Mouse (Mus musculus): ENCODE data around the gene Krt75. TPM values are rescaled to one million over a fixed set of nuclear protein-coding genes. Genes with fewer than 3 reads are reported as not detected.

Gene Krt75
- polyA plus RNA-seq (2012; rRNA removed) (0.52 and 0.70 TPM in 2 replicates), polyA plus RNA-seq (2014; fragmentation: Nextera tagmentation; extraction: Ambion mirVana) (0.93 and 0.96 TPM in 2 replicates)

DNA sequence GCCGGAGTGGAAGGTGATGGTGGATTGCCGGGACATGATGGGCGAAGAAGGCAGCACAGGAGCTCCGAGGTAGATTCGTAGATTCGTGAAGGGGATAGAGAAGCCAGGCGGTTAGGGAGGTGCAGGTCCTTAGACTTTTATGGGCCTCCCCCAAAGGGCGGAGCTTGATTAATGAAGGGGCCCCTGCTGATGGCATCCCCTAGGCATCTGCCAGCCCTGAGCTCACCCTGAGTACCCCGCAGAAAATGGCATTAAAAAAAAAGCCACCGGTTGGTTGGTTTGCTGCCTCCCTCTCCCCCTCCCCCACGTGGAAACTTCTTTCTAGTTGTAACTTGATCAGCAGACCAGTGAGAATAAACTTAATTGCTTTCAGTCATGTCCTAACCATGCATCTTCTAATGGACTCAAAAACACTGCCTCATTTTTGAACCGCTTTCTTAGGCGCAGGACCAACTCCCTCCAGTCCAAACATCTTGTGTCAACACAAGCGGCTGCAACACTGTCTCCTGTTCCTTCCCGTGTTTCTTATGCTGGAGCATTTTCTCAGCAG, at the start of gene Krt75:
Gene Krt75, minus strand, starts transcription at position 109 of the 550 bp plus-strand sequence.
- no peak within 1 kb of the TSS for H3K9ac ChIP-seq (ENCODE audit: low read depth, low read length, severe bottlenecking)
- WGBS, result 50% methylated on average over 15 of the region's 15 CpGs
- no peaks in the 10 kb centered on the region for H3K27me3 ChIP-seq (ENCODE audit: control insufficient read depth, insufficient read depth, low read length)
- no peak within 1 kb of the TSS for H3K4me2 ChIP-seq (replicated peaks; ENCODE audit: low read depth, low read length, severe bottlenecking)
- no peak for DNase-seq (ENCODE audit: low spot score)
- H3K27ac ChIP-seq (replicated peaks; ENCODE audit: low read depth, low read length), result no peak within 1 kb of the TSS
- no peak for ATAC-seq (ENCODE audit: low FRiP score, low read depth)
- peaks cover 5% of the 10 kb centered on the region; the same call in 1 of the 2 replicates for H3K4me1 ChIP-seq (ENCODE audit: control insufficient read depth, insufficient read depth, low read length)
- H3K9me3 ChIP-seq (ENCODE audit: control insufficient read depth, low read length), result no peaks in the 10 kb centered on the region
- no peaks in the 10 kb centered on the region for H3K36me3 ChIP-seq (ENCODE audit: control insufficient read depth, insufficient read depth, low read length)
- no peak within 1 kb of the TSS for H3K4me3 ChIP-seq (replicated peaks; ENCODE audit: low read length)
- TF ChIP-seq POLR2A (IDR thresholded peaks at IDR 0.05; ENCODE audit: borderline replicate concordance, extremely low read depth, insufficient read depth, insufficient read length), result no peak

DNA sequence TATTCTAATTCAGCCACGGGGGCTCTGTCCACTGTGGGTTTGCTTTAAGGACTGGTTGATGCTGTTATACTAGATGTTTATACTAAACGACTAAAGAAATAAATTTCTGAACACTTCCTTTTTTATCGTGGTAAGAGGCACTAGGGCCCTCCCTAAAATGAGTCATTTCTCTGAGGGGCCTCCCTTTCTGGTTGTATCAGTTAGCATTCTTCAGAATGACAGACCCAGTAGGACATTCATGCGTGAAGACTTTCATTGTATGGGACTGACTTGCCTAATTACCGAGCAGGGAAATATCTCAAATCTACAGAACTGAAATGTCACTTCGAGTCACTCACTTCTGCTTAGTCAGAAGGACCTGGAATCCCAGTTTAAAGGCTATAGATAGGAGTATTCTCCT, 25.4 kb upstream of the Krt75 start:
- DNase-seq (ENCODE audit: low spot score) (no peak), ATAC-seq (ENCODE audit: low FRiP score, low read depth) (no peak)
- no peak overlapping the region for H3K4me2 ChIP-seq (replicated peaks; ENCODE audit: low read depth, low read length, severe bottlenecking)
- TF ChIP-seq POLR2A (IDR thresholded peaks at IDR 0.05; ENCODE audit: borderline replicate concordance, extremely low read depth, insufficient read depth, insufficient read length), result no peak
- H3K27ac ChIP-seq (replicated peaks; ENCODE audit: low read depth, low read length), result no peak overlapping the region
- H3K4me3 ChIP-seq (replicated peaks; ENCODE audit: low read length), result no peak overlapping the region
- H3K9me3 ChIP-seq (ENCODE audit: control insufficient read depth, low read length), result no peaks in the 10 kb centered on the region
- no peaks in the 10 kb centered on the region for H3K36me3 ChIP-seq (ENCODE audit: control insufficient read depth, insufficient read depth, low read length)
- H3K9ac ChIP-seq (ENCODE audit: low read depth, low read length, severe bottlenecking), result no peak overlapping the region
- no peaks in the 10 kb centered on the region for H3K4me1 ChIP-seq (ENCODE audit: control insufficient read depth, insufficient read depth, low read length)
- no peaks in the 10 kb centered on the region for H3K27me3 ChIP-seq (ENCODE audit: control insufficient read depth, insufficient read depth, low read length)
- WGBS, result 77% methylated on average over 6 of the region's 6 CpGs

DNA sequence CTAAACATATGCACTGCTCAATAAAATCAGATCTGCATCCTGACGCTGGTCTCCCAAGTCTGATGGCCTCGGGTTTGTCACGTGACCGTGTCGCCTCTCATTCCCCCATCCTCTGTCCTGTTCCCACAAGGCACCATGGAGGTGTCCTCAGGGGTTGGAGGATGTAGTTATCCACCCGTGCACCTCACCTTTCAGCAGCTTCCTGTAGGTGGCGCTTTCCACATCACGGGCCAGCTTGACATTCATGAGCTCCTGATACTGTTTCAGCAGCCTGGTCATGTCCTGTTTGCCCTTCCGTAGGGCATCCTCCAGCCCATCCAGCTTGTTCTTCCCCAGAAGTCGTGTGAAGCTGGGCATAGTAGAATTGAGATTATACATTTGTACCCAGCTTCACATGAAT, 14.5 kb upstream of the Krt75 start:
- ATAC-seq (ENCODE audit: low FRiP score, low read depth) (no peak), DNase-seq (ENCODE audit: low spot score) (no peak)
- Histone ChIP-seq H3K27me3 (ENCODE audit: control insufficient read depth, insufficient read depth, low read length) (no peaks in the 10 kb centered on the region), H3K36me3 (ENCODE audit: control insufficient read depth, insufficient read depth, low read length) (no peaks in the 10 kb centered on the region), H3K9ac (ENCODE audit: low read depth, low read length, severe bottlenecking) (no peak overlapping the region), H3K27ac (replicated peaks; ENCODE audit: low read depth, low read length) (no peak overlapping the region), H3K4me3 (replicated peaks; ENCODE audit: low read length) (no peak overlapping the region), H3K4me2 (replicated peaks; ENCODE audit: low read depth, low read length, severe bottlenecking) (no peak overlapping the region), H3K4me1 (ENCODE audit: control insufficient read depth, insufficient read depth, low read length) (no peaks in the 10 kb centered on the region), H3K9me3 (ENCODE audit: control insufficient read depth, low read length) (no peaks in the 10 kb centered on the region)
- no peak for TF ChIP-seq POLR2A (IDR thresholded peaks at IDR 0.05; ENCODE audit: borderline replicate concordance, extremely low read depth, insufficient read depth, insufficient read length)
- WGBS, result 70% methylated on average over 10 of the region's 10 CpGs

DNA sequence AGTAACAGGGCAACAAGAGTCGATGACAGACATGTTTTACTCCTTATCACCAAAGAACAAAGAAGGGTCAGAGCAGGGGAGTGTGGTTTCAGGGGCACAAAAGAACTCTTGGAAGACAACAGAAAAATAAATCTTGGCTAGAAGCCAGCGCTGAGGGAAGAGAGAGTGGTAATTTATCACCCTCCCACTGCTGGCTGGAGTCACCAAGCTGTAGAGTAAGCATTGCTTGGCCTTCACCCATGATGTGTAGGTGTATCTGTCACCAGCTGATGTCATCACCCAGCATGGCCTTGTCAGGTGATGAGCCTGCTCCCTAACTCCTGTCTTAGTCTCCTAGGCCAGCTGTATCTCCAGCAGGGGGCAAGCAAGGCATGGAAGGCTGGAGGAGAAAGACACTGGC, 10.8 kb upstream of the Krt75 start:
- ATAC-seq (ENCODE audit: low FRiP score, low read depth), result no peak

DNA sequence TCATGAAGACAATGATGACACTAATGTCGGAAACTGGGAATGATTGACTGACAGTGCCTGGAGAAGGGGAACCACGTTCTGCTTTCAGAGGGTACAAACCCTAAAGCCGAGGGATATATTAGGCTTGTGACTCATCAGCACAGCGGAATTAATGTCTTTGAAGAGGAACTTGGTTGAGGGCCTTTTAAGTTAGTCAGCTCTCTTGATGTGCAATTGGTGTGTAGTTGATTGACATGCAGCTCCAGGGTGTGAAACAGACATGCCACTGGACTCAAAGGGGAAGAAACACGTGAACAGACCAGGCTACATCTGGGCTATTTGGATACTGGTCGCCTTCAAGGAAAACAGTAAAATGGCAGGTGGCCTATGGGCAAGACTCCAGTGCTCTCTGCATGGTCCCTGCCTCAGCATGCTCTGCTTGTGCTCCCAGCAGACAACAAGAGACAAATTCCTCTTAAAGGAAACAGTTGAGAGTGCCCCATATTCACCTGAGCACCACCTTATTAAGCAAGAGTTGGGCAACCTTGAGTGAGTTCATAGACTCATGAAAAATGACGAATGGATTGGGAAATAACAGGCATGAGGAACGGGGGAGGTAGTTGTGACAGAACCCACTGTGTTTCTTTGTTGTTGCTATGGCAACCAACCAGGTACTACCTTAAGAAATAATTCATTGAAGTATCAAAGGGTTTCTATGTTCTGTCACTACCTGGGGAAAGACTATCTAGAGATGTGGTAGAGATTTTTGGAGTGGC, 9.7 kb upstream of the Krt75 start:
- no peaks in the 10 kb centered on the region for H3K27me3 ChIP-seq (ENCODE audit: control insufficient read depth, insufficient read depth, low read length)
- H3K9ac ChIP-seq (ENCODE audit: low read depth, low read length, severe bottlenecking), result no peak overlapping the region
- no peak for ATAC-seq (ENCODE audit: low FRiP score, low read depth)
- no peak overlapping the region for H3K27ac ChIP-seq (replicated peaks; ENCODE audit: low read depth, low read length)
- no peak for DNase-seq (ENCODE audit: low spot score)
- WGBS, result 66% methylated on average over 8 of the region's 8 CpGs
- no peak for TF ChIP-seq POLR2A (IDR thresholded peaks at IDR 0.05; ENCODE audit: borderline replicate concordance, extremely low read depth, insufficient read depth, insufficient read length)
- no peaks in the 10 kb centered on the region for H3K4me1 ChIP-seq (ENCODE audit: control insufficient read depth, insufficient read depth, low read length)
- H3K4me2 ChIP-seq (replicated peaks; ENCODE audit: low read depth, low read length, severe bottlenecking), result no peak overlapping the region
- no peaks in the 10 kb centered on the region for H3K36me3 ChIP-seq (ENCODE audit: control insufficient read depth, insufficient read depth, low read length)
- H3K4me3 ChIP-seq (replicated peaks; ENCODE audit: low read length), result no peak overlapping the region
- no peaks in the 10 kb centered on the region for H3K9me3 ChIP-seq (ENCODE audit: control insufficient read depth, low read length)

More for the DNA sequence above, 10.8 kb upstream of the Krt75 start:
- no peak for DNase-seq (ENCODE audit: low spot score)
- Histone ChIP-seq H3K4me1 (ENCODE audit: control insufficient read depth, insufficient read depth, low read length) (no peaks in the 10 kb centered on the region), H3K9ac (ENCODE audit: low read depth, low read length, severe bottlenecking) (no peak overlapping the region), H3K4me2 (replicated peaks; ENCODE audit: low read depth, low read length, severe bottlenecking) (no peak overlapping the region), H3K36me3 (ENCODE audit: control insufficient read depth, insufficient read depth, low read length) (no peaks in the 10 kb centered on the region), H3K9me3 (ENCODE audit: control insufficient read depth, low read length) (no peaks in the 10 kb centered on the region), H3K27me3 (ENCODE audit: control insufficient read depth, insufficient read depth, low read length) (no peaks in the 10 kb centered on the region), H3K4me3 (replicated peaks; ENCODE audit: low read length) (no peak overlapping the region), H3K27ac (replicated peaks; ENCODE audit: low read depth, low read length) (no peak overlapping the region)
- TF ChIP-seq POLR2A (IDR thresholded peaks at IDR 0.05; ENCODE audit: borderline replicate concordance, extremely low read depth, insufficient read depth, insufficient read length), result no peak
- 46% methylated on average over 2 of the region's 2 CpGs for WGBS
